Mouse (Mus musculus) lung, postnatal 0 days (tissue): ENCODE measurements around the gene Limd2.

Experiments
- CTCF ChIP-seq: IDR thresholded peaks from 2 replicates; pipeline ENCODE4 v1.5.1; 2016; ENCODE audit warnings: antibody characterized with exemption, mild to moderate bottlenecking
- EP300 ChIP-seq: IDR thresholded peaks from 2 replicates; pipeline ENCODE4 v1.6.1; 2016; ENCODE audit warnings: antibody characterized with exemption, mild to moderate bottlenecking, control low read depth

DNA sequence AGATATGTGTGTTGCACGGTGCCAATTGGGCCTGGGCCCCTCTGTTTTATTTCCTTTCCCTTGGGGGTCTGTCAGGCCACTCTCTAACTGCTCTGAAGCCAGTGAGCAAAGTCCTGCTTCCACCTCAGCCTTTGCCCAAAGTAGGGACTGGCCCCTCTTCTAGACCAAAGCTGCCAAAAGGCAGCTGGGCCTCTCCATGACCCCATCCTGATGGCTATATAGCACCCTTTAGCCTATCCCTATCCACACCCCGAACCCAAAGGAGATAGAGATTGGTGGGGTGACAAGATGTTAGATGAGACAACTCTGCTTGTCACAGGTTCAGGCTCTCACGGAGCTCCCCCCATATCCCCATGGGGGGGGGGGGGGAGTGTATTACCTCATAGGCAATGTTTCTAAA lies 4.9 kb downstream of the Limd2 start:
- TF ChIP-seq CTCF, result no peak
- TF ChIP-seq EP300, result no peak
